Mouse (Mus musculus) brain, adult 2 months (tissue): ENCODE results near the gene Nelfb.

ENCODE experiments used
- DNase-seq: peaks from one replicate; pipeline ENCODE4 v3.0.0; 2011; ENCODE audit warnings: low read depth, low spot score

The Nelfb gene

DNA sequence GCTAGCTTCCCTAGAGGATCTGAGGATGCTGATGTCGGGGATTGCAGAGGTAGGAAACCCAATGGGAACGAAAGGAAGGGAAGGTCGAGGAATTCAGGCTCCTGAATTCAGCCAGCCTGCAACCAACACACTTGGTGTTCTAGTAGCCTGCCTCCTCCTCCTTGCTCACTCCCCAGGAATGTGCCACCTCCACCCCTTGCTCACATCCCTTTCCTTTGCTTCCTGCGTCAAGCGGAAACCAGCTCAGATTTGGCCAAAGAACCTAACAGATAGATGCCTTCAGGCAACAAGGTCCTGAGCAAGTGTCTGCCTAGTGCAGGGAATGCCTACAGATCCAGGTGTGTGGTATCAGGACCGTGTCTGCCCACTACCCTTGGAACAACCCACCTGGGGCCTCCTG, 34.7 kb downstream of the Nelfb start:
- DNase-seq, result no peak

DNA sequence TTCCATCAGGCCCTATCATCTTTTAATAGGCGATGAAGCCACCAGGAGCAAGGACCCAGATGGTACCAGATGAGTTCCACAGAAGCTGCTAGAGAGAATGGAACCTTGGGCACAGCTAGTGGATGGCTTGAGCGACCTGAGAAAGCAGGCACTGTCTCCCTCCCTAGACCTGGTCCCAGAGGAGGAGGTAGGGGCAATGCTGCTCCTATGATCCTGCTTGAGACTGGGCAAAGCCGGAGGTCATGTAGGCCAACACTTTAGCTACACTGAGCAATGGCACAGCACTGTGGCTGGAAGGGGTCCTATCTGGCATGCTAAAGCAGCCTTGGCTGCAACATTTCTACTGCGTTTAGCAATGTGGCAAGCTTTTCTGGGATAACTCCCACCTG, 35.6 kb downstream of the Nelfb start:
- DNase-seq, result no peak

GRCm38 (mm10) chr2:25174866-25175689, 36.2 kb downstream of the Nelfb start:
- DNase-seq, result no peak

DNA sequence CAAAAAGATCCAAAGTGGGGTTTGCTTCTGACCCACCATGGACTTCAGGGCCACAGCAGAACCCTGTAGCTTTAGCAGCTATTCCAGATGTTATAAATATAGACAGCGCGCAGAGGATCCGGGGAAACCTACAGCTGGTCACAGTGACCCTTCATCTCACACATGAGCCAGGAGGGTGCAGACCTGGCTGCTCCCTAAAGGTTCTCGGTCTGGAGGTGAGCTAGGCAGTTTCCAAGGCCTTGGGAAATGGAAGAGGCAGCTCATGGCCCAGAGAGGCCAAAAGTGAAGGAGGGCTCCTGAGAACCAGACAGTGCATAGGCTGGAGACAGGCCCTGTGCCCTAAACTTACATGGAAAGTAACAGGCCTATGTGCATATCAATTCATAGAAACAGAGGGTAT, 37.5 kb downstream of the Nelfb start:
- DNase-seq, result no peak

- no peak for DNase-seq
Observed at GRCm38 (mm10) chr2:25172629-25173028, 38.7 kb downstream of the Nelfb start.

- DNase-seq, result peak; percentile 74
Observed at GRCm38 (mm10) chr2:25171769-25172153, 39.5 kb downstream of the Nelfb start.

GRCm38 (mm10) chr2:25171101-25171768, 40.1 kb downstream of the Nelfb start:
- no peak for DNase-seq

GRCm38 (mm10) chr2:25170326-25171100, 40.8 kb downstream of the Nelfb start:
- DNase-seq, result no peak

- DNase-seq, result no peak
Observed at GRCm38 (mm10) chr2:25169778-25170177, 41.5 kb downstream of the Nelfb start.

- DNase-seq, result no peak
Observed at GRCm38 (mm10) chr2:25168665-25168978, 42.7 kb downstream of the Nelfb start.

DNA sequence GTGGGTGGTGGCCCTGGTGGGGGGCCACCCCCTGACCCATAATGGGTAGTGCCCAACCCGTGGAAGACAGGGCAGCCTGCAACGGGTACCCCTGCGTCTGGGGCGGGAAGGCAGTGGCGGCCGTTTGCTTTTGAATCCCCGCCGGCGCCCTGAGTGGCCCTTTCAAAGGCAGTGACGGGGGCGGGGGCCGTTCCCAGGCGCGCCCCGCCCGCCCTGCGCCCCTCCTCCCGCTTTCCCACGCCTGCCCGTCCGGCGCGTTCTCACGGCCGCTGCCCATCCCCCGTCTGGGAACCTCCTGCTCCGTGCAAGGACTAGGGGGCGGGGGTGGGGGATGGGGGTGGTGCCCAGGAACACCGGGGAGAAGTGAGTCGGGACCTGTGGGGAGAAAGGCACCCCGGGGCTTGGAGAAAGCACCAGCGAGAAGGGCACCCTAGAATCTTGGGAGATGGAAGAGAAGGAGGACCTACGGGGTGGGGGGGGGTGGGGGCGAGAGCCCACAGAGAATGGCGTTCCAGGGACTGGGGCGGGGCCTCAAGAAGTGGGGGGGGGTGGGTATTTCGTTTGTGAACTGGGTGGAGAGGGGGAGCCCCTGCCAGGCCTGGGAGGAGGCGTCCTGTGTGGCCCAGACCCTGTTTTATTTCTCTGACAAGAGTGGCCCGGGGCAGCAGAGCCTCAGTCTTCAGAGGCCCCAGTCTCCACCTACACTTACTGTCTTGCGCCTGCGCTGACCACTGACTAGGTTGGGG, 43.2 kb downstream of the Nelfb start:
- peak; percentile 17 for DNase-seq

GRCm38 (mm10) chr2:25167481-25167880, 43.8 kb downstream of the Nelfb start:
- no peak for DNase-seq

- peak; percentile 63 for DNase-seq
Observed at GRCm38 (mm10) chr2:25157655-25158054, 53.6 kb downstream of the Nelfb start.

- DNase-seq, result no peak
Observed at GRCm38 (mm10) chr2:25156990-25157389, 54.3 kb downstream of the Nelfb start.

DNA sequence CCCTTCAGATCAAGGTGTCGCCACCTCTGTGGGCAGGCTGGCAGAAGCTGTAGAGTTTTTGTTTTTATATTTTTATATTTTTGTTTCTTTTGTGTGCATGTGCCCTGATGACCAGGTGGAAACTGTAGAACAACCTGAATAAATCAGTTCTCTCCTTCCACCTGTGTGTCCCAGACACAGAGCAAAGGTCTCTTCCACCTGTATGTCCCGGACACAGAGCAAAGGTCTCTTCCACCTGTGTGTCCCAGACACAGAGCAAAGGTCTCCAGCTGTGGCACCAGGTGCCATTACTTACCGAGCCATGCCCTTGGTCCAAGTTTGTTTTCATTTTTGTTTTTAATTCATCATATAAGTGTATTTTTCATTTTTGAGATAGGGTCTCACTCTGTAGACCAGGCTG, 55.1 kb downstream of the Nelfb start:
- no peak for DNase-seq

DNA sequence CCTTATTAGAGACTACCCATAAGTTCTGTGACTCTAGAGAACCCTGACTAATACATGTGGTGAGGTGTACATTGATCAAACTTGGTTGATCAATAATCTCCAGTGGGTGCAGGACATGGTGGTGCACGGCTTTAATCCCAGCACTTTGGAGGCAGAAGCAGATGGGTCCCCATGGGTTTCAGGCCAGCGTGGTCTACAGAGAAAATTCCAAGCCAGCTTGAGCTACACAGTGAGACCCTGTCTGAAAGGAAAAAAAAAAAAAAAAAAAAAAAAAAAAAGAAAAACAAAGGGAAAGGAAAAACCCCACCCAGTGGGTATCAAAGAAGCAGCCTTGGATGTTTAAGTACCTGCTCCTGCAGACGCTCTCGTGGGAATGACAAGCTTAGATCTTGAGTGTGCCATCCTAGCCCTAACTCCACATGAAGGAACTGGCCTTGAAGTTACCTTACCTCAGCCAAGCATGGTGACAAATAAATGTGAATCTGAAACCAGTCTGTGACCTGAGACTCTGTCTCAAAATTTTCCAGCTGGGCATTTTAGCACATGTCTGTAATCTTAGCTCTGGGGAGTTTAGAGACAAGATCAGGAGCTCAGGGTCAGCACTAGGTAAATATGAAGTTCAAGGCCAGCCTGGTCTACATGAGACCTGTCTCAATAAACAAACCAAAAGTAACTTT, 59.9 kb downstream of the Nelfb start:
- DNase-seq, result no peak
